Mouse (Mus musculus): ENCODE results near the gene Fstl5. TPM values are rescaled to one million over a fixed set of nuclear protein-coding genes. Genes with fewer than 3 reads are reported as not detected.

Fstl5 gene
- not detected in 2 replicates for total RNA-seq (2017)

GRCm38 (mm10) chr3:76074060-76074707, at the start of gene Fstl5:
Fstl5 (plus strand) TSS chr3:76074270.
- no peak for ATAC-seq (ENCODE audit: extremely low read depth, insufficient number of reproducible peaks, low FRiP score, poor library complexity, severe bottlenecking)

DNA sequence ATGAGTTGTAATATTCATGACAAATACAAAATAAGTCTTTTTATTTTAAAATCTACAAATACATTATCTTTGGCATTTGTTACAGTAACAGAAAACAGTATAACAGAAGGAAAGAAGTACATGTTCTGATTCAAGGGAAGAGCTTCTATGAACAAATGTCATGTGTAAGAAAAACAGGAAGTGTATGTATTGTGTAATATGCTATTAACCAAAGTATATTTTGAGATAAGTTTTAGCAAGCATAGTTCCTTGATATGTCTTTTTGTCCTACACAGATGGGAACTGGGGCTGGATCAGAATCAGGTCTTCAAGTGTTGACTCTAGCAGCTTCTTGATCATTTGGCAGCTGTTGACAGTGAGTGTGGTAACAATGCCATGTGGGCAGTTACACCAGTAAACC, 48.5 kb upstream of the Fstl5 start:
- ATAC-seq (ENCODE audit: extremely low read depth, insufficient number of reproducible peaks, low FRiP score, poor library complexity, severe bottlenecking) = no peak

- ATAC-seq (ENCODE audit: extremely low read depth, insufficient number of reproducible peaks, low FRiP score, poor library complexity, severe bottlenecking) = no peak
Observed at GRCm38 (mm10) chr3:76051124-76051523, 22.9 kb upstream of the Fstl5 start.

GRCm38 (mm10) chr3:76061996-76062395, 12.1 kb upstream of the Fstl5 start:
- ATAC-seq (ENCODE audit: extremely low read depth, insufficient number of reproducible peaks, low FRiP score, poor library complexity, severe bottlenecking) = no peak

DNA sequence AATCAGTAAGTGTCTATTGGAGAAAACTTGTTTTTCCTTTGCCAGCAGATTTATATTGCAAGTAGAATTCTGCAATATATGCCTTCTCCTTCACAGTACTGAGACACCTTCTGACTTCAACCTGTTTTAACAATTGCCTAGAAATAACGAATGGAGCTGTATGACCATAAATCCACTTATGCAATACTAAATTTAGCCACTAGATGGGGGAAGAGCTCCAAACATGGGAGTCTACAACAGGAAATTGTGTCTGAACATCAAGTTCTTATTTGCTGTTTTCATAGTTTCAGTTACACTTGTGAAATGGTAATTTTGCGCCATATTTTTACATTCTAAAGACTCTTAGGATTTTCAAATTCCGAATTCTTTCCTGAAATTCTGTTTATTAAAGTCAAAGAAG, 6.2 kb upstream of the Fstl5 start:
- peak; percentile 51; the same call in 1 of the 2 replicates for ATAC-seq (ENCODE audit: extremely low read depth, insufficient number of reproducible peaks, low FRiP score, poor library complexity, severe bottlenecking)

DNA sequence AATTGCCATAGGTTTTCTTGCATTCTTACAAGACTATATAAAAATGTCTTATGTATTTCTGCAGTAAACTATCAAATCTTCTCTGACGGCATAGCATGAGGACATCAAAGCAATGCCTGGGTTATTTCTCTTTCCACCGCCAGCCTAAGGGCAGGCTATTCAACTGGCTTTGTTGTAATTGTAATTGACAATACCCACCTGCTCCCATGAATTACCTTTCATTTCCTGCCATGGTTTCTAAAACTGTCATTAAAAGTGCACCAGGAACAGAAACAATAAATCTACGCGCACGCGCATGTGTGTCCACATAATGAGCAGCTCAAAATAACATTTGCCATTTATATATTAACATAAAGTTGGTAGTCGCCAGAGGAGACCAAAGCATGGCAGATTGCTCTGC, 1.2 kb upstream of the Fstl5 start:
- ATAC-seq (ENCODE audit: extremely low read depth, insufficient number of reproducible peaks, low FRiP score, poor library complexity, severe bottlenecking) = no peak

- no peak for ATAC-seq (ENCODE audit: extremely low read depth, insufficient number of reproducible peaks, low FRiP score, poor library complexity, severe bottlenecking)
Observed at GRCm38 (mm10) chr3:76140445-76140844, 66.4 kb downstream of the Fstl5 start.

- no peak for ATAC-seq (ENCODE audit: extremely low read depth, insufficient number of reproducible peaks, low FRiP score, poor library complexity, severe bottlenecking)
Observed at GRCm38 (mm10) chr3:76147846-76148245, 73.8 kb downstream of the Fstl5 start.

- ATAC-seq (ENCODE audit: extremely low read depth, insufficient number of reproducible peaks, low FRiP score, poor library complexity, severe bottlenecking) = no peak
Observed at GRCm38 (mm10) chr3:76238834-76239233, 164.8 kb downstream of the Fstl5 start.

GRCm38 (mm10) chr3:76251385-76251784, 177.3 kb downstream of the Fstl5 start:
- no peak for ATAC-seq (ENCODE audit: extremely low read depth, insufficient number of reproducible peaks, low FRiP score, poor library complexity, severe bottlenecking)

DNA sequence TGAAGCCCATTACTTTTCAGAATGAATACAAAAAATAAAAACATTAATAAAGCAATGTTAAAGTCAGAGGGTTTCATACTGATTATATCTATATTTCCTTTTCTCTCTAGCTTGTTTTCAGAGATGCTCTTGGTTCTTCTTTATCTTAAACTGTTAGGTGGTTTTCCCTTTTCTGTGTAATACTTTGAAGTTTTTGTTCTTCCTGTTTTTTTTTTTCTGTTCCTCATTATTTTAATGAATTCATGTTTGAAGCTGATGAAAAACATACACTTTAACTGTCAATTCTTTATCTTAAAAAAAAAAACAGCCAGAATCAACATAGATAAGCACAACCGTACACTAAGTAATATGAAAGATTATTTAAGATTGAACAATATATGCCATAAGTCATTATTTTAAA, 218.9 kb downstream of the Fstl5 start:
- ATAC-seq (ENCODE audit: extremely low read depth, insufficient number of reproducible peaks, low FRiP score, poor library complexity, severe bottlenecking) = no peak

- no peak for ATAC-seq (ENCODE audit: extremely low read depth, insufficient number of reproducible peaks, low FRiP score, poor library complexity, severe bottlenecking)
Observed at GRCm38 (mm10) chr3:76294394-76294793, 220.3 kb downstream of the Fstl5 start.

DNA sequence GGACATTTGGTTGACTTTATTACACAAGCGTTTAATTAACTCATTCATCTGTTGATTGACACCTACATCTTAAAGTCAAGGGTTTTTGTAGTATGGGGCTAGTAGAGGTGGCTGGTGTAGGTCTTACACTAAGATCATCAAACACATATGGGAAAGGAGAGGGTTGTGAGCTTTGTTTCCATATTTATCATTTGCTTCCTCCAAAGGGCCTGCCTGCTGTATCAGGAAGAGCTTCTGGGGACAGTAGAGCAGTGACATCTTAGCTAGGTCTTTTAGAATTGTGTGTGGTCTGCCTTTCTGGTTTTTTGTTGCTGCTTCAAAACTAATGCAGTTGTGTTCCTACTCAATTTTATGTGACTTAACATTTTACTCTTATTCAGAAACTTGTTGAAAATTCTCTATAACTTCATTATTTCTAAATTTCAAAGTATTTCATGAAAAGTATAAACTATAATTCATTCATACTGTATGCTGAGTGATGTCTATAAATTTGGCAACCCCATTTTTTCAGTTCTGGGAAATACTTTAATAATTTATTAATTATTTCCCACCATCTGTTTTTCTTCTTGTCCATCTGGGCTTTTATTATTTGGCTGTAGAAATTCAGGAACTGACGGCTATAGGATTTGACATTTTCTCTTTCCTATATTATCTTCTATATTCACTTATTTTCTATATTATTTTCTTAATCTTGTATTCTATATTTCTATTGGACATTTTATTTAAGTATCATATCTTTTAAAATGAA, 227.1 kb downstream of the Fstl5 start:
- ATAC-seq (ENCODE audit: extremely low read depth, insufficient number of reproducible peaks, low FRiP score, poor library complexity, severe bottlenecking) = no peak

DNA sequence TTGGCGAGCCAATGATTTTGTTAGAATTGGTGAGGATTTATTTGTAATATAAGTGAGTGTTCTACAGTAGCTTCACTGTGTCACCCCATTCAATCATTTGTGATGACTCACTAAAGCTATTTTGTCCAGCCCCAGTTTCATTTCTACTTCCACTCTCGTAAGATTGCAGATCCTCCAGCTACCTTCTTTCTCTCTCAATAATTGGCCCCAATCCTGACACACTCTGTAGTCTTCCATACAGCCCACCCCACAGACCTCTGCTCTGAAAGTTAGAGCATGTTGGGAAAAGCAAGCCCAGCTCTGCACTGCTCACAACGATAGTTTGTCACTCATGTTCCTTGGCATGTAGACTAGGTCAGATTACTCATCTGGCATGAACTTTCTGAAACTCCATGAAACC, 242.9 kb downstream of the Fstl5 start:
- ATAC-seq (ENCODE audit: extremely low read depth, insufficient number of reproducible peaks, low FRiP score, poor library complexity, severe bottlenecking) = no peak

DNA sequence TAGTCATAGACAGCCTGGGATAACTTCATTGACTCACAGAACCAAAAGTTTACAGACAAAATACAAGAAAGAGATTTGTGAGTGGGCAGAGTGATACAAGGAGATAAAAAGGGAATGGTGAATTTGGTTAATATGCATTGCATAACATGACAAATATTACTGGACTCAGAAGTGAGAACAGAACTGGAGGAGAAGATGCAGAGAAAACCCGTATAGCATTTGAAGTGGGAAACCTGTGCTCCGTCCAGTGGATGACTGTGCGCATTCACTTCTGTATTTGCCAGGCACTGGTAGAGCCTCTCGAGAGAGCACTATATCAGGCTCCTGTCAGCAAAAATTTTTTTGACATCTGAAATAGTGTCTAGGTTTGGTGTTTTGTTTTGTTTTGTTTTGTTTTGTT, 245.5 kb downstream of the Fstl5 start:
- ATAC-seq (ENCODE audit: extremely low read depth, insufficient number of reproducible peaks, low FRiP score, poor library complexity, severe bottlenecking) = no peak

GRCm38 (mm10) chr3:76322431-76322830, 248.4 kb downstream of the Fstl5 start:
- ATAC-seq (ENCODE audit: extremely low read depth, insufficient number of reproducible peaks, low FRiP score, poor library complexity, severe bottlenecking) = no peak

- no peak for ATAC-seq (ENCODE audit: extremely low read depth, insufficient number of reproducible peaks, low FRiP score, poor library complexity, severe bottlenecking)
Observed at GRCm38 (mm10) chr3:76336922-76337321, 262.9 kb downstream of the Fstl5 start.

GRCm38 (mm10) chr3:76367000-76367399, 292.9 kb downstream of the Fstl5 start:
- ATAC-seq (ENCODE audit: extremely low read depth, insufficient number of reproducible peaks, low FRiP score, poor library complexity, severe bottlenecking) = no peak

DNA sequence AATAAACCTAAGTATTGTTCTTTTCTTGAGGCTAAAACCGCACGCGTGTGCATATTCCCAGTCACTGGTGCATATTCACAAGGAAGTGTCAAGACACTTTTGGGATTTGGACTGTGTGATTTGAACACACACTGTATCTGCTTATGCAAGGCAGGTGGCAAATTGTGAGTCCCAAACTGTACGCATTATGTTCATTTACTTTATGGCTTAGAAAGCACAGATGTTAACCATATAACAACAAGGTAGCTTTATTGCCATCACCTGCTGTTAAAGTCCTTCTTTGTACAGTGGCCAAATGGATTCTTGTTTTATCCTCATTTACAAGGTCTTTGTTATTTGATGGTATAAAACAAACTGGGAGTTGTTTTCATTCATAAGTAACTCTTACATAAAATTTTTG, 295.8 kb downstream of the Fstl5 start:
- no peak for ATAC-seq (ENCODE audit: extremely low read depth, insufficient number of reproducible peaks, low FRiP score, poor library complexity, severe bottlenecking)

DNA sequence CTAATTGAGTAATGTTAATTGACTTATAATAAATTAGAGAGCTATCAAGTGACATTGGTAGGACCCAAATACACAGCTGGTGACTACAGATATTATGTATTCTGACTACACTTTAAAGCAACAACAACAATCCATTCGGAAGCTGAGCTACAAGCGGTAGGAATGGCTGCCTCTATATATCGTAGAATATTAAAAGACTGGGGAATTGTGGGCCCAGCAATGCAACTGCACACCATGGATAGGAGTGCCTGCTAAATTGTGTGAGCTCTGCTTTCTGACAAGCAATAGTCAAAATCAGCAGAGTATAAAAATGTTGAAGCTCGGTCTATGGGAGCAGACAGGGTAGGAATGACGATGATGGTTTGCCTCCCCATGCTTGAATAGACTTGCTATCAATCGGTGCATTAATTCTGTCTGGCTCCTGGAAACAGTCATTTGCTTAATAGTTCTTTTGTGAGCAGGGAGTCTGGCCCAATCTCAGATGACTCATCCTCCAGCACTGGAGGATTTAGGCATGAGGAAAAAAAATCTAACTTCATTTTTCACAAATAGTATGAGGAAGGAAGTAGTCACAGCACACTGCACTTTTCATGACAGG, 354.8 kb downstream of the Fstl5 start:
- ATAC-seq (ENCODE audit: extremely low read depth, insufficient number of reproducible peaks, low FRiP score, poor library complexity, severe bottlenecking) = no peak

Measured in neutrophil, adult 5-6 weeks (primary cell).